In genomic region chr17:64603134-64603533, GRCm38 (mm10) we compare ENCODE assay signal across 8 mouse cellular contexts. TPM values are rescaled to one million over a fixed set of nuclear protein-coding genes. Genes with fewer than 3 reads are reported as not detected.
DNase-seq lines count a peak whose midpoint lies in the region; ATAC-seq lines count a peak whose summit lies in the region.

No protein-coding gene starts in this region.

- 38% methylated on average over 9 of the region's 9 CpGs for WGBS in kidney, embryonic 14.5 days
- whole genome bisulfite sequencing in hindbrain, embryonic 10.5 days, result 74% methylated on average over 9 of the region's 9 CpGs
- WGBS in midbrain, embryonic 12.5 days, result 65% methylated on average over 9 of the region's 9 CpGs

- H3K27ac ChIP-seq in kidney, embryonic 14.5 days (ENCODE audit: low read depth, low read length), result no peak overlapping the region
- no peak overlapping the region for H3K27ac ChIP-seq in hindbrain, embryonic 10.5 days
- no peak overlapping the region for H3K27ac ChIP-seq in midbrain, embryonic 12.5 days (replicated peaks)

- H3K4me2 ChIP-seq in kidney, embryonic 14.5 days (replicated peaks; ENCODE audit: low read depth, low read length), result peak overlapping the region; percentile 94
- peak overlapping the region; percentile 93 for H3K4me2 ChIP-seq in midbrain, embryonic 12.5 days (replicated peaks)

- H3K4me1 ChIP-seq in kidney, embryonic 14.5 days (ENCODE audit: control insufficient read depth, insufficient read depth, low read length), result peaks cover 29% of the 10 kb centered on the region
- peaks cover 45% of the 10 kb centered on the region for H3K4me1 ChIP-seq in hindbrain, embryonic 10.5 days (replicated peaks)
- H3K4me1 ChIP-seq in midbrain, embryonic 12.5 days, result peaks cover 22% of the 10 kb centered on the region

- no peaks in the 10 kb centered on the region for H3K36me3 ChIP-seq in kidney, embryonic 14.5 days (ENCODE audit: control insufficient read depth, insufficient read depth, low read length)
- H3K36me3 ChIP-seq in hindbrain, embryonic 10.5 days, result no peaks in the 10 kb centered on the region
- H3K36me3 ChIP-seq in midbrain, embryonic 12.5 days, result no peaks in the 10 kb centered on the region

- DNase-seq in kidney, postnatal 10 days, result no peak
- DNase-seq in adrenal gland, adult 8-10 months, result peak; percentile 71
- DNase-seq in hindbrain, embryonic 10.5 days (ENCODE audit: low spot score), result no peak
- no peak for DNase-seq in urinary bladder, postnatal 10 days (ENCODE audit: low spot score)
- no peak for DNase-seq in gastrocnemius, postnatal 10 days
- DNase-seq in right cerebral cortex, postnatal 36 days (ENCODE audit: low spot score in 2 of 2), result no peak

- H3K9me3 ChIP-seq in kidney, embryonic 14.5 days (ENCODE audit: control insufficient read depth, low read length), result no peaks in the 10 kb centered on the region
- H3K9me3 ChIP-seq in hindbrain, embryonic 10.5 days, result no peaks in the 10 kb centered on the region
- no peaks in the 10 kb centered on the region for H3K9me3 ChIP-seq in midbrain, embryonic 12.5 days

- ATAC-seq in kidney, embryonic 14.5 days (ENCODE audit: low FRiP score, low TSS enrichment), result no peak
- ATAC-seq in midbrain, embryonic 12.5 days (ENCODE audit: low FRiP score, low read depth), result no peak

- no peak overlapping the region for H3K9ac ChIP-seq in kidney, embryonic 14.5 days (ENCODE audit: low read depth, low read length)
- H3K9ac ChIP-seq in midbrain, embryonic 12.5 days (replicated peaks), result no peak overlapping the region

- peak overlapping the region; percentile 88 for H3K4me3 ChIP-seq in kidney, embryonic 14.5 days (ENCODE audit: low read length)
- peak overlapping the region; percentile 81 for H3K4me3 ChIP-seq in hindbrain, embryonic 10.5 days
- peak overlapping the region; percentile 91; the same call in 1 of the 2 replicates for H3K4me3 ChIP-seq in midbrain, embryonic 12.5 days

- no peaks in the 10 kb centered on the region for H3K27me3 ChIP-seq in kidney, embryonic 14.5 days (ENCODE audit: control insufficient read depth, insufficient read depth, low read length)
- no peaks in the 10 kb centered on the region for H3K27me3 ChIP-seq in hindbrain, embryonic 10.5 days (ENCODE audit: insufficient read depth, poor library complexity, severe bottlenecking)
- H3K27me3 ChIP-seq in midbrain, embryonic 12.5 days, result peaks cover 9% of the 10 kb centered on the region; the same call in 1 of the 2 replicates

RNA-seq across cellular contexts. Expression of gene Man2a1, which starts 2.6 kb away (rescaled TPM):
- polyA plus RNA-seq in kidney, embryonic 14.5 days (2014; fragmentation: Nextera tagmentation; extraction: Ambion mirVana), result 9.8 and 12.5 TPM in 2 replicates
- 100 to 1,000 TPM; 112 to 154 (median 134) TPM for total RNA-seq in adrenal gland, adult 8-10 months (2022)
- 3.2 and 5.0 TPM in 2 replicates for polyA plus RNA-seq in hindbrain, embryonic 10.5 days (2016; fragmentation: Nextera tagmentation; extraction: Ambion mirVana)
- 6.8 and 8.0 TPM in 2 replicates for polyA plus RNA-seq in midbrain, embryonic 12.5 days (2016; fragmentation: Nextera tagmentation; extraction: Ambion mirVana)
- 10 to 100 TPM; 26.8 to 35.2 TPM for total RNA-seq in gastrocnemius, postnatal 10 days (2021)
